Mouse (Mus musculus): ENCODE measurements at regions not wholly inside any gene's neighbourhood (a gene's known extent, or its start where the extent isn't known, plus 50 kb on each side); places are given as distances from the start of the nearest gene placed in this dataset.

DNA sequence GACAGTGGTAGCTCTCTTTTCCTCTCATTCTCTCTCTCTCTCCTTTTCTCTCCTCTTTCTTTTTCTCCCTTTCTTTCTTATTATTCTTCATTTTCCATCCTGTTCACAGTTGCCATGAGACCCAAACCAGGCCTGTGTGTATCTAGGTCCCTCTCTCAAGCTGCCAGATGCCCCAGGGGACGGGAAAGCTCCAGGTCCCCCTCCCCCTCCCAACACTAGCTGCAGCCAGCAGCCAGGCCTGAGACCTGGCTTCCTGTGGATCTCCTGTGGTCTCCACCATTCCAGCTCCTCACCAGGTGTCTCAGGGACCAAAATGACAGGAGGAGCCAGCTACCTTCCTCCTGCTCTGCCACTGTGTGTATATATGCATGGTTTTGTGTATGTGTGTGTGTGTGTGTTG, 56.6 kb upstream of the Unc5a start:
- no peaks in the 10 kb centered on the region for H3K27me3 ChIP-seq (replicated peaks; ENCODE audit: insufficient read depth, low read length)
- no peaks in the 10 kb centered on the region for H3K4me1 ChIP-seq (ENCODE audit: insufficient read depth, low read depth, low read length)
- H3K9me3 ChIP-seq (ENCODE audit: low read length): no peaks in the 10 kb centered on the region
- H3K4me3 ChIP-seq (ENCODE audit: low read depth, low read length): no peak overlapping the region
- no peak overlapping the region for H3K9ac ChIP-seq (replicated peaks; ENCODE audit: low read depth)
- no peak overlapping the region for H3K27ac ChIP-seq (ENCODE audit: low read length)
- TF ChIP-seq EP300 (IDR thresholded peaks at IDR 0.05) (no peak), CTCF (IDR thresholded peaks at IDR 0.05) (no peak)
- 25% methylated on average over 1 of the region's 1 CpGs for WGBS
- no peak for ATAC-seq
- DNase-seq (ENCODE audit: low spot score): no peak
- H3K4me2 ChIP-seq (replicated peaks; ENCODE audit: low read depth, low read length): no peak overlapping the region
- H3K36me3 ChIP-seq (ENCODE audit: insufficient read depth, low read length): no peaks in the 10 kb centered on the region

DNA sequence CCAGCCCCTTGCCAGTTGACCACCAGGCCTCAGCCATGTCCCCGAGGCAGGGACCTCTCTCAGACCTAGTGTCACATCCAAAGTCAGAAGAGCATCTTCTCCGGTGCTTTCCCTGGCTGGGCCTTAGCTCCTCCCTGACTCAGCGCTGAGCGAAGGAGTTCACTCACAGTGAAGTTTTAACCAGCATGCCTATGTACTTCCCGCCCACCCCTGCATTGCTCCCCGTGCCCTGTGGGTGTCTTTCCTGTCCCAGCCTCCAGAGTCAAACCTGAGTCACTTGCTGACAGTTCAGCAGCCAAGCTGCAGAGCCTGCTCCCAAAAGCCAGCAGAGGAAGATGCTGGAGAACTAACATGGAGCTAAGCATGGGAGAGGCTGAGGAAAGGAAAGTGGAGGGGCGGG, 55.6 kb upstream of the Unc5a start:
- H3K36me3 ChIP-seq (ENCODE audit: insufficient read depth, low read length): no peaks in the 10 kb centered on the region
- no peaks in the 10 kb centered on the region for H3K27me3 ChIP-seq (replicated peaks; ENCODE audit: insufficient read depth, low read length)
- H3K9ac ChIP-seq (replicated peaks; ENCODE audit: low read depth): no peak overlapping the region
- no peaks in the 10 kb centered on the region for H3K4me1 ChIP-seq (ENCODE audit: insufficient read depth, low read depth, low read length)
- no peak for DNase-seq (ENCODE audit: low spot score)
- H3K27ac ChIP-seq (ENCODE audit: low read length): no peak overlapping the region
- no peaks in the 10 kb centered on the region for H3K9me3 ChIP-seq (ENCODE audit: low read length)
- WGBS: 38% methylated on average over 7 of the region's 7 CpGs
- no peak overlapping the region for H3K4me3 ChIP-seq (ENCODE audit: low read depth, low read length)
- no peak for ATAC-seq
- TF ChIP-seq EP300 (IDR thresholded peaks at IDR 0.05) (no peak), CTCF (IDR thresholded peaks at IDR 0.05) (no peak)
- H3K4me2 ChIP-seq (replicated peaks; ENCODE audit: low read depth, low read length): no peak overlapping the region

DNA sequence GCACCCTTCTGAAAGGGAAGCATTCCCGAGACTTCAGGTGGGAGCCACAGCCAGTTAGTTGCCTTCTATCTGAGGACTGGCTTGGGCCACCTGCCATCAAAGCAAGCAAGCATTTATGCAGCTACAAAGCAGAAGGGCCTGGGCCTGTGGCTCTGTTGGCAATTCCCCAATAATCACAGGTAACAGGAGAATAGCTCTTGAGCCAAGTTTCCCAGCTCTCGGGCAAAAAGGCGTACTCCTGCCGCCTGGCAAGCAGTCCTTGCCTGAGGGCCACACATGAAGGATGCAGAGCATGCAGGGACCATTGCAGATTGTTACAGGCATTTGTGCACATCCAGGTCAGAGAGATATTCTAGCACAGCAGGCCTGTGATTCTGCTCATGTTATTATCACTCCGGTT, 53.2 kb upstream of the Unc5a start:
- no peak overlapping the region for H3K4me2 ChIP-seq (replicated peaks; ENCODE audit: low read depth, low read length)
- no peak for DNase-seq (ENCODE audit: low spot score)
- no peak overlapping the region for H3K27ac ChIP-seq (ENCODE audit: low read length)
- H3K9ac ChIP-seq (replicated peaks; ENCODE audit: low read depth): no peak overlapping the region
- H3K27me3 ChIP-seq (replicated peaks; ENCODE audit: insufficient read depth, low read length): no peaks in the 10 kb centered on the region
- no peaks in the 10 kb centered on the region for H3K36me3 ChIP-seq (ENCODE audit: insufficient read depth, low read length)
- WGBS: 71% methylated on average over 5 of the region's 5 CpGs
- H3K9me3 ChIP-seq (ENCODE audit: low read length): no peaks in the 10 kb centered on the region
- TF ChIP-seq EP300 (IDR thresholded peaks at IDR 0.05): no peak
- no peak for TF ChIP-seq CTCF (IDR thresholded peaks at IDR 0.05)
- H3K4me3 ChIP-seq (ENCODE audit: low read depth, low read length): no peak overlapping the region
- H3K4me1 ChIP-seq (ENCODE audit: insufficient read depth, low read depth, low read length): no peaks in the 10 kb centered on the region
- ATAC-seq: no peak
